Mouse (Mus musculus) midbrain, embryonic 16.5 days (tissue): Measurements from ENCODE around the gene Zfp281. TPM values are rescaled to one million over a fixed set of nuclear protein-coding genes. Genes with fewer than 3 reads are reported as not detected.

Source experiments
- ATAC-seq: fragments of 200-750 bp; cut with Nextera tagmentation; 2 replicates; pipeline ENCODE4 v1.8.0; 2017; ENCODE audit warnings: moderate TSS enrichment
- H3K27ac ChIP-seq: fragments of 300-500 bp; sonication (generic); 2 replicates; pipeline ENCODE4 v1.5.1; 2014; ENCODE audit warnings: mild to moderate bottlenecking, low read length, mixed read lengths
- H3K27me3 ChIP-seq: fragments of 300-500 bp; sonication (generic); 2 replicates; pipeline ENCODE4 v1.6.1; 2014; ENCODE audit warnings: low read depth, low read length, mixed read lengths; ENCODE audit not compliant: control insufficient read depth, insufficient read depth
- H3K36me3 ChIP-seq: fragments of 300-500 bp; sonication (generic); 2 replicates; pipeline ENCODE4 v1.6.1; 2014; ENCODE audit warnings: mild to moderate bottlenecking, low read length, moderate library complexity, mixed read lengths; ENCODE audit not compliant: control insufficient read depth, insufficient read depth
- H3K4me1 ChIP-seq: fragments of 300-500 bp; sonication (generic); 2 replicates; pipeline ENCODE4 v1.6.1; 2014; ENCODE audit warnings: mild to moderate bottlenecking, low read length, mixed read lengths; ENCODE audit not compliant: control insufficient read depth, insufficient read depth
- H3K4me2 ChIP-seq: fragments of 300-500 bp; sonication (generic); 2 replicates; pipeline ENCODE4 v1.6.1; 2014; ENCODE audit warnings: mild to moderate bottlenecking, low read length, mixed read lengths
- H3K4me3 ChIP-seq: fragments of 300-500 bp; sonication (generic); 2 replicates; pipeline ENCODE4 v1.5.1; 2014; ENCODE audit warnings: low read depth, mild to moderate bottlenecking, low read length, moderate library complexity, mixed read lengths
- H3K9ac ChIP-seq: fragments of 300-500 bp; sonication (generic); 2 replicates; pipeline ENCODE4 v1.6.1; 2014; ENCODE audit warnings: low read depth, low read length, mixed read lengths
- H3K9me3 ChIP-seq: fragments of 300-500 bp; sonication (generic); replicated peaks from 2 replicates; pipeline ENCODE4 v1.6.1; 2014; ENCODE audit warnings: mild to moderate bottlenecking, low read length, mixed read lengths; ENCODE audit not compliant: control insufficient read depth, poor library complexity, severe bottlenecking
- WGBS: fragments of 180-500 bp; shearing (Covaris S2); extraction: QIAGEN DNeasy Blood & Tissue Kit; methylation state at CpG from one replicate; pipeline ENCODE4 v1.1.7; 2014; 5-methylcytosine and 5-hydroxymethylcytosine counted together
- polyA plus RNA-seq: library from polyadenylated mRNA; unstranded; fragments of >200 nt; fragmentation: Nextera tagmentation; extraction: Ambion mirVana; gene quantifications from 2 replicates; pipeline ENCODE4 v1.2.1, GENCODE M21; 2015

Zfp281 gene
- polyA plus RNA-seq, result 20.8 and 24.5 TPM in 2 replicates

DNA sequence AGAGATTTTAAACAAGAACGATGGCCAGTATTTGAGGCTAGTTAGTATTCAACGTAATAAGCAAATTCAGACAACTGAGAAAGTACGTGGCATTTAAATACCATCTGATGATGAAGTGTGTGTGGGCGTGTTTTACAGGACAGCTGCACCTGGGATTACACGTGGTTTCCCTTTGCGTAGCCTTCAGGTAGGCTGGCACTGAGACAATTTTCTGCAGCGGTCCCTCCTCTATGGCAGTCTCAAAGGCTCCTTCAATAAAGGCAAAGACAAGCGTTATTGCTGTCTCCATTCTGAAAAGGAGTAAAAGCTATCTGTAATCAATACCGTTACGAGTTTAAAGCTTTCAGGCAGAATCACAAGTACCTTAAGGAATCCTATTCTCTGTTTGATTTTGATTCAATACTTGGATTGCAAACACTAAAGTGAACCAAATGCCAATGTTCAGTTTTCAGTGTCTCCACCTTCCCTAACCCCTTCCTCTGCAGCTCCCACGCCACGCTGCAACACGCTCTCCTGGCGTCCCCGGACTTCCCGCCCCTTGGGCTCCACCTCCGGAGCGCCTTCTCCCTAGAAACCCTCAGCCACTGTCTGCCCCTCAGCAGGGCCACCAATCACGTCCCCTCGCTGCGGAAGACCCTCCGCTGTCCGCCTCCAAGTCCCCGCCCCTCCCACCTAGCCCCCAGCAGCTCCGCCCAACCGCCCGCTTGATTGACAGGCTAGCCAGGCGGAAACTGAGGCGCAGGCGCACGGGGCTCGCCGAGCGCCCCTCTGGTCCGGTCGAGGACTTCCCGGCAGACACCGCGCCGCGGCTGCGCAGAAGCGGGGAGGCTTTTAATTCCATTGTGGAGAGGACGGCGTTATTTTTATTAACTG, at the start of gene Zfp281:
TSS of gene Zfp281 (plus strand) at position 756 of the 873 bp plus-strand sequence.
- peak; percentile 99 for ATAC-seq
- Histone ChIP-seq H3K9me3 (no peaks in the 10 kb centered on the region), H3K27ac (peak within 1 kb of the TSS; percentile 97), H3K4me1 (peaks cover 35% of the 10 kb centered on the region), H3K9ac (peak within 1 kb of the TSS; percentile 95), H3K36me3 (peaks cover 18% of the 10 kb centered on the region), H3K4me3 (peak within 1 kb of the TSS; percentile 93), H3K4me2 (peak within 1 kb of the TSS; percentile 91), H3K27me3 (no peaks in the 10 kb centered on the region)
- WGBS, result 2% methylated on average over 45 of the region's 45 CpGs

DNA sequence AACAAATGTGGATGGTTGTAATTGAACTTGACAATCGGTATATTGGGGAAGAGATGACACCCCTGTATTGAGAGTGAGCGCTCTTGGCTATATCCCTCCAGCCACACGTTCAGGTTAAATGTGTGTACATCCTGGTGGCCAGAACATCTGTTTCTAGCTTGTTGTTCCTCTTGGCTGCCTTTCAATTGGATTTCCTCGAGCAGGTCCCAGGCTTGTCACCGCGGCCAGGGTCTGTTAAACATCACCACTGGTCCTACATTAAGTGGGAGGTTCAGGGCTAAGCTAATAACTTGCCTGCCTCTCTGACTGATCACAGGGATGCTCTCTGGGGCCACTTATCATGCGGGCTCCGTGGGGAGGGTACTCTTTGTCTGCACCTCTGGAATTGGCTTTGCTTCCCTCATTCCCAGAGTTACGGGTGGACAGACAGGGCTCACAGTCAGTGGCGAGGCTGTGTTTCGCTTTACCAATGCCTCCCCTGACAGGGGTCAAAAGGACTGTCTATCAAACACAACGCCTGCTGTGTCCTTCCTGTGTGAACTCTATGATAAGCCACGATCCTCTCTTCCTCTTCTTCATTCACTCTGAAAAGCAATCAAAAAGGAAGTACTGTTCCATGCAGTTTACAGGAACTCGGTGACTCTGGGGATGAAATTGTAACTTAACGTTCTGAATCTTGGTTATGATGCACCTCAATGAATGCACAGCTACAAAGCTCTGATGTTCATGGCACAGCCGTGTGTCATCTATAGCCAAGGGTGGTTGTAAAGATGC, 46.6 kb upstream of the Zfp281 start:
- no peaks in the 10 kb centered on the region for H3K27me3 ChIP-seq
- H3K36me3 ChIP-seq, result no peaks in the 10 kb centered on the region
- H3K4me1 ChIP-seq, result peaks cover 2% of the 10 kb centered on the region; the same call in 1 of the 2 replicates
- no peaks in the 10 kb centered on the region for H3K9me3 ChIP-seq
- H3K9ac ChIP-seq, result no peak overlapping the region
- no peak overlapping the region for H3K27ac ChIP-seq
- H3K4me3 ChIP-seq, result no peak overlapping the region
- no peak for ATAC-seq
- H3K4me2 ChIP-seq, result no peak overlapping the region
- 32% methylated on average over 16 of the region's 16 CpGs for WGBS

DNA sequence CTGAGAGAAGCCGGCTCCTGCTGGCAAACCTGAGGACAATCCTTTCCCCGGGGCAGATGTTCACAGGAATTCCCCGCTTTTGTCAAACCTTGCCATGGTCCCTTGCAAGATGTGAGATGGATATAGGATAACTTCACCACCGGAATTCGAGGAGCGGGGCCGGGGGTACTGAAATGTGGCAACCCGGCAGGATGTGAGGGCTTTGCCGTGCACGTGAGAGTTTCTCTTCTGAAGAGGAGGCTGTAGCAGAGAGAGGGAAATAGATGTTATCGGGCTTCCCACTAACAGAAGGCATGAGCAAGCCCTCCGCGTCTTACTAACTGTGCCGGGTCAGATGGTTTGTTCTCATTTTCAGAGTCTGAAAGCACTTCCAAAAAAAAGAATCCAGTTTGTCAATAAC, 45.3 kb upstream of the Zfp281 start:
- Histone ChIP-seq H3K4me2 (no peak overlapping the region), H3K4me1 (peaks cover 2% of the 10 kb centered on the region; the same call in 1 of the 2 replicates), H3K36me3 (no peaks in the 10 kb centered on the region), H3K27ac (no peak overlapping the region), H3K9me3 (no peaks in the 10 kb centered on the region), H3K4me3 (no peak overlapping the region), H3K9ac (no peak overlapping the region), H3K27me3 (no peaks in the 10 kb centered on the region)
- WGBS, result 90% methylated on average over 14 of the region's 14 CpGs
- ATAC-seq, result no peak

DNA sequence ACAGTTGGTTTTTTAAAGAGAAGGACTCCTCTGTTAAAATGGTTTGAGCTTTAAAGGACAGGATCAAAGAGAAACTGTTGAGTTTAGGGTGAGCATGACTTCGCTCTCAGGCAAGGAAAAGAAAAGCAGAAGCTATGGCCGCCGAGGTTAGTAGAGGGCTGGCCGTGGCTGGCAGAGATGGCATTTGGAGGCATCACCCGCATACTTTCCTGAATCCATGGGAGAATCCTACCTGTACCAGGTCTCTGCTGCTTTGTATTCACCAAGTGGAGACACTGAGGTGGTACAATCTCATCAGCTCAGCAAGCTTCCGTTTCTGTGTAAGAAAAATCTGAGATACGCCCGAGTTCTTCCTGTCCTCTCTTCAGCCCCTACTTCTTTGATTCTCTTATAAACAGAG, 44.4 kb upstream of the Zfp281 start:
- H3K4me2 ChIP-seq, result no peak overlapping the region
- no peaks in the 10 kb centered on the region for H3K27me3 ChIP-seq
- H3K4me1 ChIP-seq, result peaks cover 2% of the 10 kb centered on the region; the same call in 1 of the 2 replicates
- no peak overlapping the region for H3K4me3 ChIP-seq
- no peak for ATAC-seq
- H3K27ac ChIP-seq, result no peak overlapping the region
- 92% methylated on average over 8 of the region's 8 CpGs for WGBS
- no peaks in the 10 kb centered on the region for H3K9me3 ChIP-seq
- H3K9ac ChIP-seq, result no peak overlapping the region
- no peaks in the 10 kb centered on the region for H3K36me3 ChIP-seq

DNA sequence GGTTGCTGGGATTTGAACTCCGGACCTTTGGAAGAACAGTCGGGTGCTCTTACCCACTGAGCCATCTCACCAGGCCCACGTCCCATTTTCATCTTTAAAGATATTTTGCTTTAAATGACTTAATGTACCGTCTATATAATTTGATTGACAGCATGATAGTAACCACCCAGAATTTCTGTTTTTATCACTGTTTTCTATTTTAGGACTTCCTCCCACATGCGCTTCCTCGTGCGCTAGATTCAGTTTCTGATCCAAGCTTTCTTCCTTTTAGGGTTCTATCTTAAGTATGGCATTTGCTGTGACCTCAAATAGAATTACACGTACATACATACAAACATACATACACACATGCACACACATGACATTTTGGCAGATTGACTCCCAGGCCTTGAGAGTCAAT, 42.9 kb upstream of the Zfp281 start:
- Histone ChIP-seq H3K9ac (no peak overlapping the region), H3K27ac (no peak overlapping the region), H3K27me3 (no peaks in the 10 kb centered on the region), H3K4me1 (peaks cover 2% of the 10 kb centered on the region; the same call in 1 of the 2 replicates), H3K4me2 (no peak overlapping the region), H3K9me3 (no peaks in the 10 kb centered on the region), H3K4me3 (no peak overlapping the region), H3K36me3 (no peaks in the 10 kb centered on the region)
- 93% methylated on average over 8 of the region's 8 CpGs for WGBS
- no peak for ATAC-seq

DNA sequence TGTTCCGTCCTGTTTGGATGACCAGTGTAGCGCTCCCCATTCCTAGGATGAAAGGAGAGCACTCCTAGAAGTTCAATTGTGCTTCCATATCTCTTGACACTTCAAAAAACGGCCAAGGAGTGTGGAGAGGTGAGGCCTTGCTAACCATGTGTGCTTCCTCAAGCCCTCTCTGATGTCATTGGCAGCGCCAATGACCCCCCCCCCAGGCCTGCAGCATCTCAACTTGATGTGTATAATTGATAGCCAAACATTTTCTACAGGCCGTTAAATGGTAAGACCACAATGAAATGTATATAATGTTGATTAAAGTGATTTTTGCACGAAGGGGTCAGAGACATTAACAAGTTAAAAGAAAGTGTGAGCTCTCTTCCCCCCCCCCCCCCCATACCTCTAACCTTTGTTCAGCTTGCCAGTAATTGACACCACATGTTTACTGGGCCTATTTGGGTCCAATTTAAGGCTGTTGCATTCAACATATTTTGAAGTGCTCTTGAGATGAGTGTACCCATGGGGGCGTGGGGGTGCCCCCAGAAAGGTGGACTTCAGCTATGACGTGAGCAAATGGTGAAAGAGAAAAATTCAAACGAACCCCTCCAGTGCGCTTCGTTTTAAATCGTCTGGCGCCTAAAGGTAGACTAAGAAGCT, 36.8 kb upstream of the Zfp281 start:
- no peak overlapping the region for H3K27ac ChIP-seq
- 81% methylated on average over 13 of the region's 13 CpGs for WGBS
- no peaks in the 10 kb centered on the region for H3K27me3 ChIP-seq
- no peak for ATAC-seq
- H3K9me3 ChIP-seq, result no peaks in the 10 kb centered on the region
- 0 out of 2 replicates have a peak, but pooled peaks cover 4% of the 10 kb centered on the region for H3K4me1 ChIP-seq
- no peak overlapping the region for H3K9ac ChIP-seq
- no peak overlapping the region for H3K4me3 ChIP-seq
- H3K36me3 ChIP-seq, result no peaks in the 10 kb centered on the region
- H3K4me2 ChIP-seq, result no peak overlapping the region

DNA sequence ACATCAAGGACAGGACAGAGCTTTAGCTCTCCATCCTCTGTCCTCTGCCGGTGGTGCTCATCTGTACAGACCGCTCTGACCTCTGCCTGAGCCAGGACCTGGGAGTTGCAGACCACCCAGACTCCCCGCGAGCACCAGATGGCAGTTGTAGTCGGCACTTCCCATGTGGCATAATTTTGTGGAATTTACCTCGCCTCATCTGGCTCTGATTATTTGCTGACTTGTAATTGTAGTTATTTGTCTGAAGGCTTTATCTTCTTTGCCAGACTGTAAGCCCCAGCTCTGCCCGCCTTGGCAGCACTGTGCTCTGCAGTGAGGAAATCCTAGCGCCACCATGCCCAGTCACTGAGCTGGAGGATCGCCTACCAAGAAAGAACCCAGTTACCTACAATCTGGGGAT, 35.8 kb upstream of the Zfp281 start:
- H3K4me3 ChIP-seq, result 0 out of 2 replicates have a peak overlapping the region, but pooled peaks have one; percentile 7
- 9% methylated on average over 9 of the region's 9 CpGs for WGBS

DNA sequence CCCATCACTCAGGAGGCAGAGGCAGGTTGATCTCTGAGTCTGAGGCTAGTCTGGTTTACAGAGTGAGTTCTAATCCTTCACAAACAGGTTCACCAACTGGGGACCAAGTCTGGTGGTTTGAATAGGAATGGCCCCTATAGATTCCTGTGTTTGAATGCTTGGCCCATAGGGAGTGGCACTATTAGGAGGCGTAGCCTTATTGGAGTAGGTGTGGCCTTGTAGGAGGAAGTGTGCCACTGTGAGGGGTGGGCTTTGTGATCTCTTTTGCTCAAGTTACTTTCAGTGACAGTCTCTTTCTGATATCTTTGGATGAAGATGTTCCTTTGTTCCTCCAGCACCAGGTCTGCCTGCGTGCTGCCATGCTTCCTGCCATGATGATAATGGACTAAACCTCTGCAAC, 32.0 kb upstream of the Zfp281 start:
- no peak overlapping the region for H3K4me3 ChIP-seq
- no peak overlapping the region for H3K4me2 ChIP-seq
- H3K4me1 ChIP-seq, result 0 out of 2 replicates have a peak, but pooled peaks cover 4% of the 10 kb centered on the region
- no peaks in the 10 kb centered on the region for H3K36me3 ChIP-seq
- no peak for ATAC-seq
- no peaks in the 10 kb centered on the region for H3K27me3 ChIP-seq
- no peaks in the 10 kb centered on the region for H3K9me3 ChIP-seq
- no peak overlapping the region for H3K9ac ChIP-seq
- 91% methylated on average over 2 of the region's 2 CpGs for WGBS
- no peak overlapping the region for H3K27ac ChIP-seq

More for the DNA sequence above, 35.8 kb upstream of the Zfp281 start:
- Histone ChIP-seq H3K36me3 (no peaks in the 10 kb centered on the region), H3K4me2 (peak overlapping the region; percentile 48), H3K9me3 (no peaks in the 10 kb centered on the region), H3K27me3 (no peaks in the 10 kb centered on the region), H3K4me1 (0 out of 2 replicates have a peak, but pooled peaks cover 4% of the 10 kb centered on the region), H3K27ac (no peak overlapping the region), H3K9ac (no peak overlapping the region)
- 0 out of 2 replicates have a peak, but pooled peaks have one; percentile 56 for ATAC-seq
